Mouse (Mus musculus): Measurements from ENCODE around the gene Gramd1b. TPM values are rescaled to one million over a fixed set of nuclear protein-coding genes. Genes with fewer than 3 reads are reported as not detected.

The Gramd1b gene
- polyA plus RNA-seq, 1 experiment: 20.3 TPM

DNA sequence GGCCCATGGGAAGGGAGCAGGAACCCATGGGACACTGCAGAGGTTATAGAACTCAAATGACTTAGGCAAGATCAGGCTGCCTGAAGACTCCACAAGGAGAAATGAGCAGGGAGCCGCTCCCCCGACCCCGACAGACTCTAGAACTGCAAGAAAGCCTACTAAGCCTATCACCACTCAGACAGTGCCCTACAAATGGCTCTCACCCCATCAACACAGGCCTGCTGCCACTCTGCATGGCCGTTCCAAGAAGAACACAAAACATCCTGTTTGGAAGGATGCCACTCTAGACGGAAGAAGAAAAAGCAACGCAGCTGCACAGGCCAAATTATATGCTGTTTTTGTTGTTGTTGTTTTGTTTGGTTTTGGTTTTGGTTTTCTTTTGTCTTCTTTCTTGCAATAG, 86.2 kb downstream of the Gramd1b start:
- no peak for DNase-seq (ENCODE audit: low read depth in 1 of 2, low spot score in 2 of 2)
- WGBS: 79% methylated on average over 6 of the region's 6 CpGs
- Histone ChIP-seq H3K27ac (ENCODE audit: insufficient read depth, low read length) (no peak overlapping the region), H3K4me1 (ENCODE audit: control insufficient read depth, insufficient read depth, insufficient read length) (peaks cover 2% of the 10 kb centered on the region; the same call in 1 of the 2 replicates), H3K4me3 (ENCODE audit: extremely low read depth, insufficient read depth, insufficient read length) (no peak overlapping the region), H3K36me3 (ENCODE audit: control insufficient read depth, insufficient read depth, low read length) (no peaks in the 10 kb centered on the region), H3K27me3 (ENCODE audit: control insufficient read depth, insufficient read depth, low read length) (no peaks in the 10 kb centered on the region)
- TF ChIP-seq POLR2A (IDR thresholded peaks at IDR 0.05; ENCODE audit: low read depth, low read length) (no peak), CTCF (IDR thresholded peaks at IDR 0.05; ENCODE audit: extremely low read depth, insufficient read depth, insufficient read length, insufficient replicate concordance) (no peak)

DNA sequence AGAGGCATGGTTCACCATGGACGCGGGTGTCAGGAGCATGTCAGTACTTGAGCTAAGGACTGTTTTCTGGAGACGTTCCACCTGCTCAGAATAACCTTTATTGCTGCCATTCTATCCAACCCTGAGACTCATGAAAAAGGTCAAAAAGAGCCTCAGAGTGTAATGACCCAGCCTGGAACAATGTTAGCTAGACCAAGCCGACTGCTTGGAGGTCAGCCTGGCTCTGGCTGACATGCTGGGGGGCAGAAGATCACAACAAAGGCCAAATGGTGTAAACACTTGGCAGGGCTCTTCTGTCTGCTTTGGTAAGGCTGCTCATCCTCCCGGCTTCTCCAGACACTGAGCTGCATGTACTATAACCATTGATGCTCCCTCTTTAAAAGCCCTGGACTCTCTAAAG, 88.4 kb downstream of the Gramd1b start:
- no peak for TF ChIP-seq POLR2A (IDR thresholded peaks at IDR 0.05; ENCODE audit: low read depth, low read length)
- H3K27me3 ChIP-seq (ENCODE audit: control insufficient read depth, insufficient read depth, low read length): no peaks in the 10 kb centered on the region
- no peaks in the 10 kb centered on the region for H3K36me3 ChIP-seq (ENCODE audit: control insufficient read depth, insufficient read depth, low read length)
- H3K27ac ChIP-seq (ENCODE audit: insufficient read depth, low read length): no peak overlapping the region
- peaks cover 2% of the 10 kb centered on the region; the same call in 1 of the 2 replicates for H3K4me1 ChIP-seq (ENCODE audit: control insufficient read depth, insufficient read depth, insufficient read length)
- H3K4me3 ChIP-seq (ENCODE audit: extremely low read depth, insufficient read depth, insufficient read length): no peak overlapping the region
- DNase-seq (ENCODE audit: low read depth in 1 of 2, low spot score in 2 of 2): no peak
- 83% methylated on average over 5 of the region's 5 CpGs for WGBS

DNA sequence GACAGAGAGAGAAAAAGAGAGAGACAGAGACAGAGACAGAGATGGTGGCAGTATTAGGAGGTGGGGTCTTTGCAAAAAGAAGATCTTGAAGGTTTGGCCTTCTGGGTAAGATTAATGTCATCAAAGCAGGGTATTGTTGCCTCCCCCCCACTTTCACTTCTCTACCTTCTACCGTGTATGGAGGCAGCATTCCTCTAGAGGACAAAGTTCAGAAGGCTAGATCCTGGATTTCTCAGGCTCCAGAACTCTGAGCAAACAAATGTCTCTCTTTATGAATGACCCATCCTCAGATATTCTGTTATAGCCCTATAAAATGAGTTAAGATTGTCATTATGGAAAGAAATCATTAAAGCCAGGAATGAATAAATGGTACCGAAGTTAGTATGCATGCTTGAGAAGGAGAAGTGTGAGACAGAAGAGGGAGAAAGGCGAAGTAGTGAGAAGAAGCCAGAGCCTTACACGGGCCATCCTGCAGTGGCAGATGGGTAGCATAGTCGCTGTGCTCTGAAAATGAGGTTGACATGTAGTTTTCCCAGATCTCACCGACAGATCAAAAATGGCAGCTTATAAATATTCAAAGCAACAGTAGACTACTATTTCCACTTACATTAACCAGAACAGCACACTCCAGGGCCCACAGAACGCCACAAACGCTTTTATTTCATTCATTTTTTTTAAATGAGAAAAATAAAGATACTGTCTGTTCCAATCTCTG, 91.1 kb downstream of the Gramd1b start:
- Histone ChIP-seq H3K27ac (ENCODE audit: insufficient read depth, low read length) (no peak overlapping the region), H3K36me3 (ENCODE audit: control insufficient read depth, insufficient read depth, low read length) (no peaks in the 10 kb centered on the region), H3K4me1 (ENCODE audit: control insufficient read depth, insufficient read depth, insufficient read length) (no peaks in the 10 kb centered on the region), H3K4me3 (ENCODE audit: extremely low read depth, insufficient read depth, insufficient read length) (no peak overlapping the region), H3K27me3 (ENCODE audit: control insufficient read depth, insufficient read depth, low read length) (no peaks in the 10 kb centered on the region)
- DNase-seq (ENCODE audit: low read depth in 1 of 2, low spot score in 2 of 2): no peak
- 84% methylated on average over 8 of the region's 8 CpGs for WGBS
- TF ChIP-seq CTCF (IDR thresholded peaks at IDR 0.05; ENCODE audit: extremely low read depth, insufficient read depth, insufficient read length, insufficient replicate concordance) (no peak), POLR2A (IDR thresholded peaks at IDR 0.05; ENCODE audit: low read depth, low read length) (no peak)

DNA sequence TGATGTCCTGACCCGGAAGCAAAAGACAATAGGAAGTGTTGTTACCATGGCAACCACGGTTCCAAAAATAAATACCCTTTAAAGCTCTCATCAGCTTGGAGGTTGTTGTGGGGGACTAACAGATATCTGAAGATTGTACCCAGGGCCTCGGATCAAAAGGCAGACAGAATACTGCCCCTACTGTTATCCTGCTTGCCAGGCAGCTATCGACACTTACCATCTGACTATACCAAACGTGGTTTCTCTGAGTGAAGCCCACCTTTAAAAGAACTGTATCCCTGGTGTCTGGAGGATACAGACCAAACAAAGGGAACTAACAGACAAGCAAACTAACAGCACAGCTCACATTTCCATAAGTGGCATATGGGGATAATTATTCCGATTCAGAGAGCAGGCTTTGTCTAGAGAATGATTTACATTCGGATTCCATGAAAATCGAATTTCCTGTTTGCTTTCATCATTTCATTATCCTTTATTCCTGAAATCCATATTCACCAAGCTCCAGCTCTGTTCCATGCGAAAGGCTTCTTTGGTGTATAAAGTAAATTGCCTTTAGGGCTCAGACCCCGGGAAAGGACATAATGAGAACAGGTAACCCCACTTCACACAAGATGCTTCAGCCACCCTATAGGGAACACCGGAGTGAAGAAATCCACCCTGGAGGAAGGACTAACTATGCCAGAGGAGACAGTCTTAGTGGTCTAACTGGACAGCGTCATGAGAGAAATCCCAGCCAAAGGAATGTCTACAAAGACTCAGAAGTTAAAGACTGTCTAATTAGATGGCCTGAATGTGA, 92.3 kb downstream of the Gramd1b start:
- H3K4me3 ChIP-seq (ENCODE audit: extremely low read depth, insufficient read depth, insufficient read length): no peak overlapping the region
- no peaks in the 10 kb centered on the region for H3K27me3 ChIP-seq (ENCODE audit: control insufficient read depth, insufficient read depth, low read length)
- no peaks in the 10 kb centered on the region for H3K36me3 ChIP-seq (ENCODE audit: control insufficient read depth, insufficient read depth, low read length)
- no peak overlapping the region for H3K27ac ChIP-seq (ENCODE audit: insufficient read depth, low read length)
- 85% methylated on average over 12 of the region's 12 CpGs for WGBS
- DNase-seq (ENCODE audit: low read depth in 1 of 2, low spot score in 2 of 2): no peak
- H3K4me1 ChIP-seq (ENCODE audit: control insufficient read depth, insufficient read depth, insufficient read length): no peaks in the 10 kb centered on the region
- TF ChIP-seq POLR2A (IDR thresholded peaks at IDR 0.05; ENCODE audit: low read depth, low read length): no peak
- no peak for TF ChIP-seq CTCF (IDR thresholded peaks at IDR 0.05; ENCODE audit: extremely low read depth, insufficient read depth, insufficient read length, insufficient replicate concordance)

DNA sequence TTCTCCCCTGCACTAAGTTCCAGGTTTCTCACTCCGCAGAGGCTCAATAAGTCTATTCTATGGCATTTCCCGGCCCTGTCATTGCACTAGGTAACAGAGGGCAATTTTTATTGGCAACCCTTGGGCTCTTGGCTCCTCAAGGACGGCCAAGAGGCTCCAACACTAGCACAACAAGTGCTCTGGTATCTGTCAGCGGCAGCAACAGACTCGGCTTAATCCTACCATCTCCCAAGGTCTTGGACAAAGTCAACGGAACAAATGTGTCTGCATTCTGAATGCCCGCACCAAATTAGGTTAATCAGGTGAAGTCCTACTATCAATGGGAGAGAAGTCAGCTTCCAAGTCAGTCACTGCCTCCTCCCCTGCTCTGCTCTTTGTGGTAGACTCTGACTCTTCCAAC, 93.3 kb downstream of the Gramd1b start:
- no peaks in the 10 kb centered on the region for H3K27me3 ChIP-seq (ENCODE audit: control insufficient read depth, insufficient read depth, low read length)
- TF ChIP-seq POLR2A (IDR thresholded peaks at IDR 0.05; ENCODE audit: low read depth, low read length) (no peak), CTCF (IDR thresholded peaks at IDR 0.05; ENCODE audit: extremely low read depth, insufficient read depth, insufficient read length, insufficient replicate concordance) (no peak)
- 90% methylated on average over 7 of the region's 7 CpGs for WGBS
- no peak overlapping the region for H3K27ac ChIP-seq (ENCODE audit: insufficient read depth, low read length)
- no peaks in the 10 kb centered on the region for H3K36me3 ChIP-seq (ENCODE audit: control insufficient read depth, insufficient read depth, low read length)
- no peaks in the 10 kb centered on the region for H3K4me1 ChIP-seq (ENCODE audit: control insufficient read depth, insufficient read depth, insufficient read length)
- H3K4me3 ChIP-seq (ENCODE audit: extremely low read depth, insufficient read depth, insufficient read length): no peak overlapping the region
- DNase-seq (ENCODE audit: low read depth in 1 of 2, low spot score in 2 of 2): no peak

DNA sequence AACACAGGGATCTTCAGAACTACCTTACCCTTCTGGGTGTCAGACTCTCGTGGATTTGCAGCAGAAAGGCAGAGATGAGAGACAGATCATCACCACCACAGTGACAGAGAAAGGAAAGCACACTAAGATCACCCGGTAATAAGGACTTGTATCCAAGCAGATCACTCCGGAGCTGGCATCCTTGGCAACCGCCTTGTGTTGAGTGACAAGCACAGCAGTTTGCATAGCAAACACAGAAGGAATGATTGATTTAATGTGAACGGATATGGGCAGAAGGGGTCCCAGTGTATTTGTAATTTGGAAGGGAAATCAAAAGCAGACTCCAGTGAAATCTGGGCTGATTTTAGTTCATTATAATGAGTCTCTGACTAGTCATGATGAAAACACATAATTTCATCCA, 97.9 kb downstream of the Gramd1b start:
- no peak overlapping the region for H3K4me3 ChIP-seq (ENCODE audit: extremely low read depth, insufficient read depth, insufficient read length)
- no peak for DNase-seq (ENCODE audit: low read depth in 1 of 2, low spot score in 2 of 2)
- 92% methylated on average over 5 of the region's 5 CpGs for WGBS
- H3K4me1 ChIP-seq (ENCODE audit: control insufficient read depth, insufficient read depth, insufficient read length): no peaks in the 10 kb centered on the region
- no peaks in the 10 kb centered on the region for H3K27me3 ChIP-seq (ENCODE audit: control insufficient read depth, insufficient read depth, low read length)
- H3K27ac ChIP-seq (ENCODE audit: insufficient read depth, low read length): no peak overlapping the region
- no peaks in the 10 kb centered on the region for H3K36me3 ChIP-seq (ENCODE audit: control insufficient read depth, insufficient read depth, low read length)
- TF ChIP-seq CTCF (IDR thresholded peaks at IDR 0.05; ENCODE audit: extremely low read depth, insufficient read depth, insufficient read length, insufficient replicate concordance): no peak
- no peak for TF ChIP-seq POLR2A (IDR thresholded peaks at IDR 0.05; ENCODE audit: low read depth, low read length)

DNA sequence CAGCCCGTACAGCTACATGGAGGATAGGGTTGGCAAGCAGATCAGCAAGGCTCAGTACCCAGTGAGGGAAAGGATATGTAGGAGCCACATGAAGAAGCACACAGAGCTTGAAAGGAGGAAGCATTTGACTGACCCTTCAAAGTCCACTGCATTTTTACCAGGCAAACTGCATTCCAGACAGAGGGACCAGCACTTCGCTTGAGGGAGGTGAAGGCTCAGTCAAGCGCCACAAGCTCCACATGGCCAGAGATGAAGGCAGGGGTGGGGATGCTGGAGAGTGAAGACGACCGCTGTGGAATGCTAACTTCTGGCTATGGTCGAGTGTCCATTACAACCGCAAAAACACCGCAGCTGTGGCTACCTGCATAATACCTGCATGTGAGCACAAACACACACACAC, 100.2 kb downstream of the Gramd1b start:
- whole genome bisulfite sequencing: 95% methylated on average over 8 of the region's 8 CpGs
- no peaks in the 10 kb centered on the region for H3K27me3 ChIP-seq (ENCODE audit: control insufficient read depth, insufficient read depth, low read length)
- no peak overlapping the region for H3K27ac ChIP-seq (ENCODE audit: insufficient read depth, low read length)
- H3K4me3 ChIP-seq (ENCODE audit: extremely low read depth, insufficient read depth, insufficient read length): no peak overlapping the region
- no peak for DNase-seq (ENCODE audit: low read depth in 1 of 2, low spot score in 2 of 2)
- no peaks in the 10 kb centered on the region for H3K36me3 ChIP-seq (ENCODE audit: control insufficient read depth, insufficient read depth, low read length)
- TF ChIP-seq CTCF (IDR thresholded peaks at IDR 0.05; ENCODE audit: extremely low read depth, insufficient read depth, insufficient read length, insufficient replicate concordance) (no peak), POLR2A (IDR thresholded peaks at IDR 0.05; ENCODE audit: low read depth, low read length) (no peak)
- no peaks in the 10 kb centered on the region for H3K4me1 ChIP-seq (ENCODE audit: control insufficient read depth, insufficient read depth, insufficient read length)
